Mouse (Mus musculus) spleen, adult 2 months (tissue): ENCODE results near the gene Nos1.

Source experiments
- CTCF ChIP-seq: fragments of 200-500 bp; IDR thresholded peaks from 2 replicates; pipeline ENCODE4 v1.5.1; 2011; ENCODE audit warnings: mild to moderate bottlenecking, inconsistent platforms; ENCODE audit not compliant: insufficient read depth, insufficient read length, insufficient replicate concordance; ENCODE audit errors: extremely low read depth
- POLR2A ChIP-seq: fragments of 200-500 bp; IDR thresholded peaks from 2 replicates; pipeline ENCODE4 v1.6.1; 2011; ENCODE audit warnings: low read depth, low read length, inconsistent platforms

GRCm38 (mm10) chr5:117976657-117977500, 196.0 kb downstream of the Nos1 start, which contains the start of gene Fbxo21:
- TF ChIP-seq CTCF (no peak), POLR2A (peak; percentile 15; the same call in 1 of the 2 replicates)
